Mouse (Mus musculus) neural tube, embryonic 13.5 days (tissue): ENCODE data around the gene Olfr272. TPM values are rescaled to one million over a fixed set of nuclear protein-coding genes. Genes with fewer than 3 reads are reported as not detected.

ENCODE experiments used
- polyA plus RNA-seq: library from polyadenylated mRNA; unstranded; fragments of >200 nt; fragmentation: Nextera tagmentation; extraction: Ambion mirVana; gene quantifications from 2 replicates; pipeline ENCODE4 v1.2.1, GENCODE M21; 2015

The Olfr272 gene
- polyA plus RNA-seq, 1 experiment from 2014 or later: not detected

Other genes with a start within 250 kb of the Olfr272 start
- not detected in 2 replicates for gene Olfr275, start 104.6 kb downstream of the Olfr272 start, polyA plus RNA-seq
- not detected in 2 replicates for gene Olfr273, start 59.9 kb downstream of the Olfr272 start, polyA plus RNA-seq
- not detected in 2 replicates for gene Olfr270, start 45.4 kb upstream of the Olfr272 start, polyA plus RNA-seq
- not detected in 2 replicates for gene Nipsnap3a, start 70.1 kb upstream of the Olfr272 start, polyA plus RNA-seq
- 172 and 181 TPM in 2 replicates for gene Nipsnap3b, start 92.7 kb upstream of the Olfr272 start, polyA plus RNA-seq
- gene Abca1, start 240.7 kb upstream of the Olfr272 start, polyA plus RNA-seq: 11.5 TPM in 2 replicates